Mouse (Mus musculus): ENCODE results near the gene Eid3. TPM values are rescaled to one million over a fixed set of nuclear protein-coding genes. Genes with fewer than 3 reads are reported as not detected.

Eid3 gene
- total RNA-seq, 1 experiment = 8.9 TPM

DNA sequence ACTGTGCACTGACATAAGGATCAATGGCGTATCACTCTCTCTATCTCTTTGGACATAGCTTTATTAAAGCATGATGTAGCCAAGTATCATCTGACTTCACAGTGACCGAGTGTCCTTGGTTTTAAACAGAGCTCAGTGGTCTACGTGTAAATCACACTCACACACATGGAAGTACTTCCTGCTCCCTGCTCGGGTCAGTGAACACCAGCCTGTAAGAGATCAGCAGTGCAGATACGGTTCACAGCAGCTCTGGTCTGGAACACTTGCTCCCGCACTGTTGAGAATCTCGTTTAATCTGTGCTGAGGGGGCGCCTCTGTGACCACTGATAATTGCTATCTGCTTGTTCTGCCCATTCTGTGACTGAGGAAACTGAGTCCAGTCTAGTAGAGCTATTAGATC is 22.1 kb downstream of the Eid3 start:
- Histone ChIP-seq H3K9ac (ENCODE audit: insufficient read depth, low read depth, low read length, poor library complexity, severe bottlenecking) (no peak overlapping the region), H3K27ac (ENCODE audit: insufficient read depth, low read depth, low read length, poor library complexity, severe bottlenecking) (no peak overlapping the region), H3K36me3 (ENCODE audit: control insufficient read depth, insufficient read depth, low read length, poor library complexity, severe bottlenecking) (peaks cover 66% of the 10 kb centered on the region), H3K4me3 (ENCODE audit: insufficient read depth in 1 of 2, low read depth in 1 of 2, low read length in 2 of 2, poor library complexity in 1 of 2, severe bottlenecking in 1 of 2) (no peak overlapping the region), H3K4me1 (ENCODE audit: control insufficient read depth in 2 of 2, insufficient read depth in 2 of 2, low read length in 2 of 2, poor library complexity in 1 of 2) (peaks cover 0 to 2% of the 10 kb centered on the region in 2 experiments; a peak in 1 of 4 replicates), H3K9me3 (ENCODE audit: control insufficient read depth, insufficient read depth, low read depth, low read length) (no peaks in the 10 kb centered on the region)
- in situ Hi-C loops (cut with MboI; ENCODE audit: low sequenced_read_pairs in 2 of 2, unreplicated experiment in 2 of 2) = no loop called here
- TF ChIP-seq MAFK (IDR thresholded peaks at IDR 0.05; ENCODE audit: insufficient read depth, low read depth, low read length) (no peak), ZNF384 (IDR thresholded peaks at IDR 0.05; ENCODE audit: low read depth, low read length) (no peak), ZC3H11A (IDR thresholded peaks at IDR 0.05; ENCODE audit: borderline replicate concordance, low read depth, low read length) (no peak), CHD2 (IDR thresholded peaks at IDR 0.05; ENCODE audit: low read depth, low read length) (no peak), HCFC1 (IDR thresholded peaks at IDR 0.05; ENCODE audit: borderline replicate concordance, insufficient read depth, low read length) (no peak)
- DNase-seq (ENCODE audit: low read depth, low spot score) = no peak

DNA sequence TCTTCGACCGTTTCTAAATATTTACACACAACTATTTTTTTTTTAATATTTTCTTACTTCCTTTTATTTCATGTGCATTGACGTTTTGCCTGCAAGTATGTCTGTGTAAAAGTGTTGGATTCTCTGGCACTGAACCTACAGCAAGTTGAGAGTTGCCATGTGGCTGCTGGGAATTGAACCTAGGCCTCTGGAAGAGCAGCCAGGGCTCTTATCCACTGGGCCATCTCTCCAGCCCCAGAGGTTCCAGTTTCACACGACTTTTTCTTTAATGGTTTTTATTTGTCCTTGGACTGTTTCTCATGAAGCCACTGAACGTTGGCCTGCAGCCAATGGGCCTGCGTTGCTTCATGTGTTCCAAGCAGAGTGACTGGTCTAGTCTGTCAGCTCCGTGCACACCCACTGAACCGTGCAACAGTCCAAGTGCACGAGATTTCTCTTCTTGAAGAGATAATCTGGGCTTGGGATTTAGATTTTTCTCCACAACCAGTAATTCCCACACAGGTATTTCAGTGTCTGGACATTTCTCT is 23.1 kb downstream of the Eid3 start:
- in situ Hi-C loops (cut with MboI; ENCODE audit: low sequenced_read_pairs in 2 of 2, unreplicated experiment in 2 of 2) = no loop called here
- Histone ChIP-seq H3K36me3 (ENCODE audit: control insufficient read depth, insufficient read depth, low read length, poor library complexity, severe bottlenecking) (peaks cover 64% of the 10 kb centered on the region), H3K9ac (ENCODE audit: insufficient read depth, low read depth, low read length, poor library complexity, severe bottlenecking) (no peak overlapping the region), H3K27ac (ENCODE audit: insufficient read depth, low read depth, low read length, poor library complexity, severe bottlenecking) (no peak overlapping the region), H3K4me3 (ENCODE audit: insufficient read depth in 1 of 2, low read depth in 1 of 2, low read length in 2 of 2, poor library complexity in 1 of 2, severe bottlenecking in 1 of 2) (no peak overlapping the region), H3K4me1 (ENCODE audit: control insufficient read depth in 2 of 2, insufficient read depth in 2 of 2, low read length in 2 of 2, poor library complexity in 1 of 2) (peaks cover 0 to 2% of the 10 kb centered on the region in 2 experiments; a peak in 1 of 4 replicates), H3K9me3 (ENCODE audit: control insufficient read depth, insufficient read depth, low read depth, low read length) (no peaks in the 10 kb centered on the region)
- no peak for DNase-seq (ENCODE audit: low read depth, low spot score)
- TF ChIP-seq ZC3H11A (IDR thresholded peaks at IDR 0.05; ENCODE audit: borderline replicate concordance, low read depth, low read length) = no peak
- no peak for TF ChIP-seq MAFK (IDR thresholded peaks at IDR 0.05; ENCODE audit: insufficient read depth, low read depth, low read length)
- no peak for TF ChIP-seq CHD2 (IDR thresholded peaks at IDR 0.05; ENCODE audit: low read depth, low read length)

DNA sequence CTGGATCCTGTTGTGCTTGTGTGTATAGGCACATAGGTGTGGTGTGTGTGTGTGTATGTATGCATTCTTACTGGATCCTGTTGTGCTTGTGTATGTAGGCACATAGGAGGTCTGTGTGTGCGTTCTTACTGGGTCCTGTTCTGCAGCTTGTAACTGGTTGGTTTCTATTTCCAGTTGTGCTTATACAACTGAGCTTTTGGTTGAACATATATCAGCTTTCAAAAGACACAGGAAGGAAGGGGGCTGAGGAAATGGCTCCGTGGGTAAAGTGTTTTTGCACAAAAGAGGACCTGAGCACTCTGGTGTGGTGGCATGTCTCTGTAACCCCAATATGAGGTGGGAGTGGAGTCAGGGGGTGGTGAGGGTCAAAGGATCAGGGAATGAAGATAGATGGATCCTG is 24.5 kb downstream of the Eid3 start:
- no peak overlapping the region for H3K27ac ChIP-seq (ENCODE audit: insufficient read depth, low read depth, low read length, poor library complexity, severe bottlenecking)
- H3K4me3 ChIP-seq (ENCODE audit: insufficient read depth in 1 of 2, low read depth in 1 of 2, low read length in 2 of 2, poor library complexity in 1 of 2, severe bottlenecking in 1 of 2) = no peak overlapping the region
- peaks cover 0 to 2% of the 10 kb centered on the region in 2 experiments; a peak in 1 of 4 replicates for H3K4me1 ChIP-seq (ENCODE audit: control insufficient read depth in 2 of 2, insufficient read depth in 2 of 2, low read length in 2 of 2, poor library complexity in 1 of 2)
- no peak for DNase-seq (ENCODE audit: low read depth, low spot score)
- H3K36me3 ChIP-seq (ENCODE audit: control insufficient read depth, insufficient read depth, low read length, poor library complexity, severe bottlenecking) = peaks cover 66% of the 10 kb centered on the region
- in situ Hi-C loops (cut with MboI; ENCODE audit: low sequenced_read_pairs in 2 of 2, unreplicated experiment in 2 of 2) = no loop called here
- TF ChIP-seq MAFK (IDR thresholded peaks at IDR 0.05; ENCODE audit: insufficient read depth, low read depth, low read length) (no peak), ZNF384 (IDR thresholded peaks at IDR 0.05; ENCODE audit: low read depth, low read length) (no peak), ZC3H11A (IDR thresholded peaks at IDR 0.05; ENCODE audit: borderline replicate concordance, low read depth, low read length) (no peak), CHD2 (IDR thresholded peaks at IDR 0.05; ENCODE audit: low read depth, low read length) (no peak), HCFC1 (IDR thresholded peaks at IDR 0.05; ENCODE audit: borderline replicate concordance, insufficient read depth, low read length) (no peak)
- no peaks in the 10 kb centered on the region for H3K9me3 ChIP-seq (ENCODE audit: control insufficient read depth, insufficient read depth, low read depth, low read length)
- no peak overlapping the region for H3K9ac ChIP-seq (ENCODE audit: insufficient read depth, low read depth, low read length, poor library complexity, severe bottlenecking)

DNA sequence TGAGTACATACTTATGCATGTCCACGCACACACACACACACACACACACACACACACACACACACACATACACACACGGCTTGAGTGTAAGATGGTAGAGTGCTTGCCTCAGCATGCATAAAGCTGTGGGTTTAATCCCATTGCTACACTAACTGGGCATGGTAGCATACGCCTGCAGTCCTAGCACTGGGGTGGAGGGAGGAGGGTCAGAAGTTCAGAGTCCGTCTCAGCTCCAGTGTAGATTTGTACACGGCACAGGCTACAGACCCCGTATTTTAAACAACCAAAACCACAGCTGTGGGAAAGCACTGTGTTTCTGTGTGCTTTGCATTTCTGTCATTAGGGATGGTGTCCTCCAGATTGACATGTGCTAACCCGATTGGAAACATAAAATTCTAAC is 25.0 kb downstream of the Eid3 start:
- H3K27ac ChIP-seq (ENCODE audit: insufficient read depth, low read depth, low read length, poor library complexity, severe bottlenecking) = no peak overlapping the region
- peaks cover 0 to 2% of the 10 kb centered on the region in 2 experiments; a peak in 1 of 4 replicates for H3K4me1 ChIP-seq (ENCODE audit: control insufficient read depth in 2 of 2, insufficient read depth in 2 of 2, low read length in 2 of 2, poor library complexity in 1 of 2)
- H3K9me3 ChIP-seq (ENCODE audit: control insufficient read depth, insufficient read depth, low read depth, low read length) = no peaks in the 10 kb centered on the region
- in situ Hi-C loops (cut with MboI; ENCODE audit: low sequenced_read_pairs in 2 of 2, unreplicated experiment in 2 of 2) = no loop called here
- no peak overlapping the region for H3K9ac ChIP-seq (ENCODE audit: insufficient read depth, low read depth, low read length, poor library complexity, severe bottlenecking)
- no peak for DNase-seq (ENCODE audit: low read depth, low spot score)
- H3K4me3 ChIP-seq (ENCODE audit: insufficient read depth in 1 of 2, low read depth in 1 of 2, low read length in 2 of 2, poor library complexity in 1 of 2, severe bottlenecking in 1 of 2) = no peak overlapping the region
- TF ChIP-seq HCFC1 (IDR thresholded peaks at IDR 0.05; ENCODE audit: borderline replicate concordance, insufficient read depth, low read length) (no peak), CHD2 (IDR thresholded peaks at IDR 0.05; ENCODE audit: low read depth, low read length) (no peak), MAFK (IDR thresholded peaks at IDR 0.05; ENCODE audit: insufficient read depth, low read depth, low read length) (no peak), ZNF384 (IDR thresholded peaks at IDR 0.05; ENCODE audit: low read depth, low read length) (no peak), ZC3H11A (IDR thresholded peaks at IDR 0.05; ENCODE audit: borderline replicate concordance, low read depth, low read length) (no peak)
- H3K36me3 ChIP-seq (ENCODE audit: control insufficient read depth, insufficient read depth, low read length, poor library complexity, severe bottlenecking) = peaks cover 65% of the 10 kb centered on the region
